Mouse (Mus musculus) limb, embryonic 14.5 days (tissue): Measurements from ENCODE around the gene Tbxas1. TPM values are rescaled to one million over a fixed set of nuclear protein-coding genes. Genes with fewer than 3 reads are reported as not detected.

ENCODE experiments used
- ATAC-seq: fragments of 200-750 bp; cut with Nextera tagmentation; 2 replicates; pipeline ENCODE4 v1.8.0; 2017; ENCODE audit warnings: low read depth, moderate number of reproducible peaks, moderate TSS enrichment; ENCODE audit not compliant: low FRiP score
- DNase-seq: peaks from one replicate; pipeline ENCODE4 v3.0.0-alpha.2; 2015; ENCODE audit warnings: low spot score
- H3K27ac ChIP-seq: fragments of 300-500 bp; sonication (generic); replicated peaks from 2 replicates; pipeline ENCODE4 v1.5.1; 2014; ENCODE audit warnings: low read depth, mild to moderate bottlenecking, low read length, moderate library complexity, mixed read lengths
- H3K27me3 ChIP-seq: fragments of 300-500 bp; sonication (generic); 2 replicates; pipeline ENCODE4 v1.6.1; 2014; ENCODE audit warnings: low read length, mixed read lengths; ENCODE audit not compliant: control insufficient read depth, insufficient read depth
- H3K36me3 ChIP-seq: fragments of 300-500 bp; sonication (generic); 2 replicates; pipeline ENCODE4 v1.6.1; 2014; ENCODE audit warnings: mild to moderate bottlenecking, low read length, moderate library complexity, mixed read lengths; ENCODE audit not compliant: control insufficient read depth, insufficient read depth
- H3K4me1 ChIP-seq: fragments of 300-500 bp; sonication (generic); 2 replicates; pipeline ENCODE4 v1.6.1; 2014; ENCODE audit warnings: antibody characterized with exemption, low read length, mixed read lengths; ENCODE audit not compliant: control insufficient read depth, insufficient read depth
- H3K4me2 ChIP-seq: fragments of 300-500 bp; sonication (generic); replicated peaks from 2 replicates; pipeline ENCODE4 v1.6.1; 2014; ENCODE audit warnings: low read depth, mild to moderate bottlenecking, low read length, moderate library complexity; ENCODE audit not compliant: severe bottlenecking
- H3K4me3 ChIP-seq: fragments of 300-500 bp; sonication (generic); replicated peaks from 2 replicates; pipeline ENCODE4 v1.5.1; 2014; ENCODE audit warnings: low read length
- H3K9ac ChIP-seq: fragments of 300-500 bp; sonication (generic); 2 replicates; pipeline ENCODE4 v1.6.1; 2014; ENCODE audit warnings: mild to moderate bottlenecking, low read depth, low read length, moderate library complexity; ENCODE audit not compliant: severe bottlenecking
- H3K9me3 ChIP-seq: fragments of 300-500 bp; sonication (generic); 2 replicates; pipeline ENCODE4 v1.6.1; 2016; ENCODE audit warnings: low read length; ENCODE audit not compliant: control insufficient read depth
- POLR2A ChIP-seq: fragments of 200-500 bp; IDR thresholded peaks from 2 replicates; pipeline ENCODE4 v1.8.0; 2012; ENCODE audit warnings: inconsistent platforms, mild to moderate bottlenecking, moderate library complexity, borderline replicate concordance; ENCODE audit not compliant: insufficient read depth, insufficient read length; ENCODE audit errors: extremely low read depth
- WGBS: fragments of 180-500 bp; shearing (Covaris S2); extraction: QIAGEN DNeasy Blood & Tissue Kit; methylation state at CpG from one replicate; pipeline ENCODE4 v1.1.7; 2014; 5-methylcytosine and 5-hydroxymethylcytosine counted together
- polyA plus RNA-seq, 2 experiments: library from polyadenylated mRNA; depleted of rRNA in 1 of 2; stranded (reverse) in 1 of 2; unstranded in 1 of 2; fragments of >200 nt; fragmentation: Nextera tagmentation in 1 of 2; extraction: Ambion mirVana in 1 of 2; gene quantifications; 2 replicates each; pipeline versions ENCODE4 v1.2.1 to v1.2.3; 2012 to 2014

Tbxas1 gene
- polyA plus RNA-seq, 2 experiments = 1.8 to 2.6 TPM

GRCm38 (mm10) chr6:38853561-38853992 is 21.6 kb upstream of the Tbxas1 start:
- no peak for ATAC-seq
- H3K4me1 ChIP-seq = peaks cover 22% of the 10 kb centered on the region
- H3K27ac ChIP-seq = no peak overlapping the region
- H3K4me3 ChIP-seq = no peak overlapping the region
- no peak overlapping the region for H3K9ac ChIP-seq
- 57% methylated on average over 5 of the region's 5 CpGs for WGBS
- H3K27me3 ChIP-seq = no peaks in the 10 kb centered on the region
- DNase-seq = no peak
- TF ChIP-seq POLR2A = no peak
- H3K4me2 ChIP-seq = no peak overlapping the region
- H3K36me3 ChIP-seq = no peaks in the 10 kb centered on the region
- no peaks in the 10 kb centered on the region for H3K9me3 ChIP-seq

- no peak for TF ChIP-seq POLR2A
- ATAC-seq (no peak), DNase-seq (no peak)
- Histone ChIP-seq H3K4me1 (peaks cover 15% of the 10 kb centered on the region), H3K36me3 (no peaks in the 10 kb centered on the region), H3K27ac (no peak overlapping the region), H3K9me3 (no peaks in the 10 kb centered on the region), H3K27me3 (no peaks in the 10 kb centered on the region), H3K4me2 (no peak overlapping the region), H3K4me3 (no peak overlapping the region), H3K9ac (no peak overlapping the region)
- WGBS = 90% methylated on average over 1 of the region's 1 CpGs
Observed at GRCm38 (mm10) chr6:38859819-38860218, 15.4 kb upstream of the Tbxas1 start.

GRCm38 (mm10) chr6:38860301-38860700 is 14.9 kb upstream of the Tbxas1 start:
- 88% methylated on average over 2 of the region's 2 CpGs for WGBS
- no peak for TF ChIP-seq POLR2A

GRCm38 (mm10) chr6:38863595-38863994 is 11.6 kb upstream of the Tbxas1 start:
- no peak for DNase-seq
- Histone ChIP-seq H3K4me2 (no peak overlapping the region), H3K9me3 (no peaks in the 10 kb centered on the region), H3K27ac (no peak overlapping the region), H3K9ac (no peak overlapping the region), H3K27me3 (no peaks in the 10 kb centered on the region), H3K4me1 (peaks cover 15% of the 10 kb centered on the region), H3K36me3 (no peaks in the 10 kb centered on the region), H3K4me3 (no peak overlapping the region)
- no peak for TF ChIP-seq POLR2A
- no peak for ATAC-seq
- 41% methylated on average over 3 of the region's 3 CpGs for WGBS

More at GRCm38 (mm10) chr6:38860301-38860700, 14.9 kb upstream of the Tbxas1 start:
- ATAC-seq = no peak
- Histone ChIP-seq H3K9me3 (no peaks in the 10 kb centered on the region), H3K36me3 (no peaks in the 10 kb centered on the region), H3K9ac (no peak overlapping the region), H3K27ac (no peak overlapping the region), H3K4me3 (no peak overlapping the region), H3K4me2 (no peak overlapping the region), H3K27me3 (no peaks in the 10 kb centered on the region), H3K4me1 (peaks cover 15% of the 10 kb centered on the region)
- DNase-seq = no peak

GRCm38 (mm10) chr6:38865805-38866204 is 9.4 kb upstream of the Tbxas1 start:
- no peak overlapping the region for H3K4me3 ChIP-seq
- no peaks in the 10 kb centered on the region for H3K9me3 ChIP-seq
- DNase-seq (no peak), ATAC-seq (no peak)
- peaks cover 9% of the 10 kb centered on the region; the same call in 1 of the 2 replicates for H3K4me1 ChIP-seq
- no peak overlapping the region for H3K27ac ChIP-seq
- H3K36me3 ChIP-seq = 0 out of 2 replicates have a peak, but pooled peaks cover 3% of the 10 kb centered on the region
- H3K9ac ChIP-seq = no peak overlapping the region
- no peak overlapping the region for H3K4me2 ChIP-seq
- H3K27me3 ChIP-seq = no peaks in the 10 kb centered on the region
- no peak for TF ChIP-seq POLR2A

- no peak overlapping the region for H3K9ac ChIP-seq
- WGBS = 70% methylated on average over 1 of the region's 1 CpGs
- DNase-seq = no peak
Observed at GRCm38 (mm10) chr6:38866357-38866756, 8.8 kb upstream of the Tbxas1 start.

More at GRCm38 (mm10) chr6:38866357-38866756, 8.8 kb upstream of the Tbxas1 start:
- TF ChIP-seq POLR2A = no peak
- Histone ChIP-seq H3K27me3 (no peaks in the 10 kb centered on the region), H3K4me3 (no peak overlapping the region), H3K27ac (no peak overlapping the region), H3K4me1 (peaks cover 9% of the 10 kb centered on the region; the same call in 1 of the 2 replicates), H3K9me3 (no peaks in the 10 kb centered on the region), H3K4me2 (no peak overlapping the region), H3K36me3 (0 out of 2 replicates have a peak, but pooled peaks cover 3% of the 10 kb centered on the region)
- ATAC-seq = no peak
